Mouse (Mus musculus): ENCODE data around the gene Extl1.

Extl1 gene

DNA sequence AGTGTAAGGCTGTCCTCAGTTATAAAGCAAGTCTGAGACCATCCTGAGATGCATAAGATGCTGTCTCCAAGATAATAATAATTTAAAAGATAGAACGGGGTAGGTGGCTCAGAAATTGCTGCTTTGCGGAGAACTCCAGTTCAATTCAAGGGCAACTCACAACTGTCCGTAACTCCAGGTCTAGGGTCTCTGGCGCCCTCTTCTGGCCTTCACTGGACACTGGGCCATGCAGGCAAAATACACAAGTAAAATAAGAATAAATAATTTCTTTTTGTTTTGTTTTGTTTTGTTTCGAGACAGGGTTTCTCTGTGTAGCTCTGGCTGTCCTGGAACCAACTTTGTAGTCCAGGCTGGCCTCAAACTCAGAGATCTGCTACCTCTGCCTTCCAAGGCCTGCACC is 4.7 kb upstream of the Extl1 start:
- DNase-seq (ENCODE audit: low spot score): no peak

DNA sequence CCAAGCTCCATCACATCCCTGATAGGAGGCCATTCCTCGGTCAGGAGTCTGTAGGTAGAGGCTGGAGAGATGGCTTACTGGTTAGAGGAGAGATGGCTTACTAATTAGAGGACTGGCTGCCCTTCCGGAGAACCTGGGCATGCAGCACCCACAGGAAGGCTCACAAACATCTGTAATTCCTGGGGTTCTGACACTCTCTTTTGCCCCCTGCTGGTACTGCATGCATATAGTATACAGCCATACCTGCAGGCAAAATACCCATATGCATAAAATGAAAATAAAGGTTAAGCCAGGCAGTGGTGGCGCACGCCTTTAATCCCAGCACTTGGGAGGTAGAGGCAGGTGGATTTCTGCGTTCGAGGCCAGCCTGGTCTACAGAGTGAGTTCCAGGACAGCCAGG is 3.6 kb upstream of the Extl1 start:
- DNase-seq (ENCODE audit: low spot score): no peak

DNA sequence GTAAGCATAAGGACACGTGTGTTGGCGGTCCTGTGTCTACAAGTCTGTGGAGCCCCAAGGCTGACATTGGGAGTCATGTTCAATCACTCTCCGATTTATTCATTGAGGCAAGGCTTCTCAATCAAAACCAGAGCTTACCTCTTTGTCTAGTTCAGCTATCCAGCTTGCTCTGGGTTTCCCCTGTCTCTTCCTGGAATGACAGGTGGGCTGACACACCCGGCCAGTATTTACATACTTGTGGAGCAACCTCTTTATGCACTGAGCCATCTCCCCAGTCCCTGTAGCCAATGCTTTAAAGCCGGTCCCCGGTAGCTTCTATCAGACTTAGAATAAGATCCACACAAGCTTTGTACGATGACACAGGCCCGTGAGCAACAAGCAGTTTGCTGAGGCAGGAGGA is 4.1 kb downstream of the Extl1 start:
- DNase-seq (ENCODE audit: low spot score): no peak

DNA sequence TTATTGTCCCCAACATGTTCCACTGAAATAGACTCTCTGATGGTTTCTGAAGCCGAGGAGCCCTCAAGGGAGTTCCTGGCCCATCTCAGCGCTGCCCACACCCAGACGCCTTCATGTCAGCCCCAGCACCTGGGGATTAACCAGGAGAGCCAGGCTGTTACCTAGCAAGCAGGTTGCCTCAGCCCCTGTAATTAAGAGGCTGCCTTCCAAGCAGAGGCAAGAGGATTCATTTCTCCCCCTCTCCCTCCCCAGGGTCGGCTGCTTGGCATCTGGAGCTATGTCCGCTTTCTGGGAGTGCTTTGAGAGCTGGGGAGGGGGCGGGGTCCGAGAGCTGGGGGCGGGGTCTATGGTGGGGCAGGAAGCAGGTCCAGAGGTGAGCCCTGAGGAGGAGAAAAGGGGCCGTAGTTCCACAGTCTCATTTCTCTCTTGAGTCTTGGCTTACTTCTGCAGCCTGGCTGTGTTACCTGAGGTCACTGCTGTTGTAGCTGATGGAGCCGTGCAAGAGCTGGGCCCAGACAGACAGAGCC is 5.5 kb downstream of the Extl1 start:
- DNase-seq (ENCODE audit: low spot score): no peak

DNA sequence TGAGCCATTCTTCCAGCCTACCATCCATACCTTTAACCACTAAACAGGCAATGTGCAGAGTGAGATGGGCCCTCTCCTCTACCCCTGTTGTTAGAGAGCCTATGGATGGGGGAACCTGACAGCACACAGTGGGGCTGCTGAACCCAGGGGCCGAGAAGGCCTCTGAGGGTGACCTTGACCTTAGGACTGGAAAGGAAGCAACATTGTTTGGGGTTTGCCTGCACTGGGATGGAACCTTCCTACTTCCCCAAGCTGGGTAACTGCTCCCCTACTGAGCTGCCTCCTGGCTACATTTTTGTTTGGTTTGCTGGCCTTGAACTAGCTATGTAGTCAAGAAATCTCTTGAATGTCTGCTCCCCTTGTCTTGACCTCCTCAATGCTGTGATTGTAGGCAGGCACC is 9.3 kb downstream of the Extl1 start:
- no peak for DNase-seq (ENCODE audit: low spot score)

DNA sequence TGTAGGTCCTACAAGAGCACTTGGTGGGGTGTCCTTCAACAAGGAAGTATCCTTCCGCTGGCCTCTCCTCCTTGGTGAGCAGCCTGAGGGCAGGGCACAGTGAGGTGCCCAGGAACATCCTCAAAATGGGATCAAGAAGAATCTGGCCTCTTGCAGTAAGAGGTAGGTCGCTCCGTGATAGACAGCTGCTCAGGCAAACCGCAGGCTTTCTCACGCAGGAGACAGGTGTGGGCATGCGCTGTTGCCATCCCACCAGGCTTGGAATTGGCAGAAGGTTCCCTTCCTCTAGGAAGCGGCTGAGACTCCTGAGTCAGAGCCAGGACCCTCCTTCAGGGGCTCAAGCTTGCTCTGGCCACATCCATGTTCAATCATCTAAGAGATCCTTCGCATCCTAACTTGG is 10.4 kb downstream of the Extl1 start:
- no peak for DNase-seq (ENCODE audit: low spot score)

DNA sequence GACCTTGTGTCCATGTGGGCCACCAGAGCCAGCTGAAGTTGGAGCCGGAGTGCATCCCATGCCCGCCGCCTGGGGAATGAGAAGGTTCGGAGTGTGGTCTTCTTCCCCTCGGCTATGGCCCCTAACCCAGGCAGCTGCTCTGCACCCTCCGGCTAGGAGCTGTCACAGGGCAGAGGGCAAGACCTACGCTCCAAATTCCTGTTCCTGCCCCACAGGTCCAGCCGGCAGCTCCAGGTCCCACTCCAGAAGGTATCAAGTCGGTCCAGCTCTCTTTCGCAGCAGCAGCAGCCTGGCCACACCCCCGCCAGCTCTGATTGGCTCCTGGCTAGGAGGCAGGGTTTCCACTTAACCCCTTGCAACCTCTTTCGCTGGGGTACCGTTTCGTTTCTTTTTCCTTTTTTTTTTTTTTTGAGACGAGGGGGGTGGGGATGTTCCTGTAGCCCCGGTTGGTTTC is 11.3 kb downstream of the Extl1 start:
- peak; percentile 74 for DNase-seq (ENCODE audit: low spot score)

DNA sequence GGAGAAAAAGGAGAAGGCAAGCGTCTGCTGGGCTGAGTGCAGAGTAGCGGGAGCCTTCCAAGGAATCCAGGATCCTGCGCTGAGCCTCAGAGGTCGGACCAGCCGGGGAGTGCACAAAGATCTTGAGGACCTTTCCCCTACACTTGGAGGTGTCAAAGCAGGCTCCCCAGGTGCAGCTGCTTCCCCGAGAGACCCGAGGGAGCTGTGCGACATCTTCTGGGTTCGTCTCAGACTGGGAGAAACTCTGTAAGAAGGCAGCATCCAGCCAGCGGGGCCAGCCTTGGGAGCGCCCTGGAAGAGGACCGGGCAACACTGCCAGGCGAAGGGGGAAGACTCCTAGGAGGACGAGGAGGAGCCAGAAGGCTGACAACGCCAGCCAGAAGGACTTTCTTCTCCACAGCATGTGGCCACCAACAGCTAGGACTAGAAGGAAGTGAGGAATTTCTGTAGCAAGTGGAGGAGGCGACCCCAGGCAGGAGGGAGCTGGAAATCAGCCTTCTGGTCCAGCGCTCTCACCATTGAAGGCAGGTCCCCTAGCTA is 12.3 kb downstream of the Extl1 start:
- no peak for DNase-seq (ENCODE audit: low spot score)

DNA sequence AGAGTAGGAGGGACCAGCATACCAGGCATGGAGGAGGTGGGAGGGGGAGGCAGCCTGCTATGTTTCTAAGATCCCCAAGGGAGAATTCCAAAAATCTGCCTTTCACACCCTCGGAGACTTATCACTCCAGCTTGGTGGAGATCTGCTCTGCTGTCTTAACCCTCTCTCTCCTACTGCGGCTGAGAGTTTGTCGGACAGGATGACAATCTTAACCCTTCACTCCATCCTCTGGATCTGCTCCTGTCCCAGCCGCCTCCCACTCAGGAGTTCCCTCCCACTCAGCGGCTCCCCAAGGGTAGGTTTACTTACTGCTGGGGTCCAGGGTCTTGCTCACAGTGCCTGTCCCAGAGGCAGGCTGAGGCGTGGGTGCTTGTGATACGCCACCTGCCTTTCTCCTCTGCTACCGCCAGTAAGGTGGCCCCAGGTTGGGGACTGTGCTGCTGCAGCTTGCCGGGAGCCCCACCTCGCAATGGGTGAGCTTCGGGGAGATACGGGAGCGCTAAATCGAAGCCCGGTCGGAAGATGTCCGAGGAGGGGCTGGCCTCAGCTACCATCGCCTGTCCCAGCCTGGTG is 12.9 kb downstream of the Extl1 start:
- peak; percentile 66 for DNase-seq (ENCODE audit: low spot score)

DNA sequence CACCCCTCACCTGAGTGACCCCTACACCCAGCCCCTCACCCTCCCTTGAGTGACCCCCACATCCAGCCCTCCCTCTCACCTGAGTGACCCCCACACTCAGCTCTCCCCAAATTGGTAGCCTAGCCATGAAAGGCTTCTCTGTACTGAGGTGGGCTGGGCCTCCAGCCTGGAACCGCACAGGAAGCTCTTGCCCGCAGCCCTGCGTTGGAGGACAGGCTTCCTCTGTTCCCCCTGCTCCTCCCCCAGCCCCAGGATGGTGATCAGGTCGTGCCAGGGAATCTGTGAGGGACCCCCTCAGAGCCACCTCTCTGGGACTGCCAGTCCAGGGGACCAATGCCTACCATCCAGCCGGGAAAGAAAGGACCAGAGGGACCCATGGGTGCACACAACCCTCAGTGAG is 18.4 kb downstream of the Extl1 start:
- no peak for DNase-seq (ENCODE audit: low spot score)

DNA sequence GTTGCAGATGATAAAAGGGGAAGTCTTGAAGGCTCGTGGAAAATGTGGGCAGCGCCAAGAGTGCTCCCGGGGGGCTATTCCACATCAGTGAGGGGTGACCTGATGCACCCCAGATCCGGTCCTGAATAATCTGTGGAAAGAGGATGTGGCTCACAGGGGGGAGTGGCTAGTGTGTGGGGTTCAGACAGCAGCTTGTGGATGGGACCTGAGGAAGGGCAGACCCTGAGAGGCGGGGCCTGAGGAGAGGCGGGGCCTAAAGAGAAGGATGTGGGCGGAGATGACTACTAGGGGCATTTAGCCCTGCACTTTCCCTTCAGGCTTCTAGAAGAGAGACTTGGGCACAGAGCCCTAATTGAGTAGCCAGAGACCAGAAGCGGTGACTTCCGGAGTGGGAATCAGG is 21.1 kb downstream of the Extl1 start:
- DNase-seq (ENCODE audit: low spot score): no peak

DNA sequence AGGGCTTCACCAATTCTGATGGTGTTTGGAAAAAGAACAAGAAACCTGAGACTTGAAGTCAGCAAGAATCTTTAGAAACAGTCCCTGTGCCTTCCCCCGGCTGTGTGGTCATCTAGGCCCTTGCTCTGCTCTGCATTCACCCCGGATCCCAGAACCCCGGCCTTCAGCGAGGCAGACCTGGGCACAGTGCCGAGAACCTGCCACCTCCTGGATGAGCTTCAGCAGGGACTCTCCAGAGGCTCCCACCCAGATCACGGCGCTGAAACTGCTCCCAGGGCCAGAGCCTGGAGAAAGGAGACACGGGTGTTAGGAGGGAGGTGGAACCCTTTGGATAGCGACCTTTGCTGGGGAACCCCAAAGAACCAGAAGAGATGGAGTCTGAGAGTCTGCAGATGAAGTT is 21.5 kb downstream of the Extl1 start:
- DNase-seq (ENCODE audit: low spot score): no peak

DNA sequence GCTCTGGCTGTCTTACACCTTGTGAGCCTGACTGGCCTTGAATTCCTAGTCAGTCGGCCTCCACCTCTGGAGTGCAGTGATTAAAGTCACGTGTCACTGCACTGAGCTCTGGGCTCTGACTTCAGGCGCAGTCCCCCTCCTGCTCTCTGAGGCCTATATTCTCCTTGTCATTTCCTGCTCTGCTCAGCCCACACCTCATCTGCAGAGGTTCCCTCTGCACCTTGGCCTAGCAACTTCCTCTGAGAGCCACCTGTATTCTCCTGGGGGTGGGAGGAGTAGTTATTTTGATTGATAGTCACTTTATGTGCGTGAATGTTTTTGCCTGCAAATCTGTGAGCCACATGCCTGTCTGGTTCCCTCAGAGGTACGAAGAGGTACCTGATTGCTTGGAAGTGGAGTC is 22.4 kb downstream of the Extl1 start:
- DNase-seq (ENCODE audit: low spot score): no peak

DNA sequence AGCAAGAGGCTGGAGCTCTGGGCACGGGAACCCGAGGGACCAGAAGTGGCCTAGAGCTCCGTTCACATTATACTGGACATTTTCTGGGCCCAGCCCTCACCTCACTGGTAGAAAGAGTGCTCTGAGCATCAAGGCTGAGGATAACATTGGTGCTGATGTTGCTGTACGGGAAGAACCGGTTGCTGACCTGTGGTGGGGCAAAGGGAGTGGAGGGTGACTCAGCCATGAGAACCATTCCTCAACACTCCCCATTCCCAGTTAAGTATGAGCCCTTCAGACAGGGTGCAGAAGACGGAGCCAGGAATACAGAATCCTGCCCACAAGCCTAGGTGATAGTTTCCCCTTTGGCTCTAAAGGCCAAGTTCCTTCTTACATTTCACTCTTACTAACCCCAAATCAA is 24.0 kb downstream of the Extl1 start:
- DNase-seq (ENCODE audit: low spot score): no peak

DNA sequence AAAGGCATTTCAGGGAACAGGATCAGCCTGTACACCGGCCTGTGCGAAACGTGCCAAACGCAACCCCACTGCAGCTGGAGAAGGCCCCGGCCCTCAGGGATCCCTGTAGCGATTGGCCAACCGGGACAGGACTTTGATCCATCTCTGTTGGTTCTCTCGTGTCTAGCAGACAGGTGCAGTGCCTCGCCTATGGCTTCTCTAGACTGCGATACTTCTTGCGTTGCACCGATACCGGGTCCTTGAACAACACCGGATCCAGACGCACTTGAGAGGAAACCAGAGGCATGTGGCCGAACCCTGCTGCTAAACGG is 26.2 kb downstream of the Extl1 start:
- no peak for DNase-seq (ENCODE audit: low spot score)

DNA sequence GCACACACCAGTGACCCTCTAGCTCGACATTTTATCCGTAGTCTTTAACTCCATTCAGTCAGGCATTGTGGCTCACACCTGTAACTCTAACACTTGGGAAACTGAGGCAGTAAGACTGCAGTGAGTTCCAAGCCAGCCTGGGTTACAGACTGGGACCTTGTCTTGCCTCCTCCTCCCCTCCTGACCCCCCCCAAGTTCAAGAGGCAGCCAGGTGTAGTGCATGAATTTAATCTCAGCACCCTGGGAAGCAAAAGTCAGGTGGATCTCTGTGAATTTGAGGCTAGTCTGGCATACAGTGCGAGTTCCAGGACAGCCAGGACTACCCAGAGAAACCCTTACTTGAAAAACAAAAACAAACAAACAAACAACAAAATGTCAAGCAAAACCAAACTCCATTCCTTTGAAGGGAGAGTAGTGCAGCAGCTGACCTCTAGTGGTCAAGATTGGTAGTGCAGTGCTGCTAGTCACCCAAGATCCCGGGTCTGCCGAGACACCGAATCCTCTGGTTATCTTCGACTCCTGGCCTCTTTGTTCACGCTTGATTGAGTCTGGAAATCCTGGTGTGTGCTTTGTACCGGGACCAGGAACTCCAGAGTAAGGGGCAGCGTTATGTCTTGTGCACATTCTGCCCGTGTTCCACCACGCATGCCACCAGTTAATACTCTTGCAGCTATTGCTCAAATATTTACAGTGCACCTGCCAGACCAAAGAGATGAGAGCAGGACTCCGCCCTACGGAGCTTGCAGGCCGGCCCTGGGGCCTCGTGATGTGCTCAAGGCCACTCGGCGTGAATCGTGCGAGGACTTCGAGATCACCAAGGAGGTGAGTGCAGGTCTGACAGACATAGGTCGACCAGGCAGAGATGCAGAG is 26.8 kb downstream of the Extl1 start:
- no peak for DNase-seq (ENCODE audit: low spot score)

DNA sequence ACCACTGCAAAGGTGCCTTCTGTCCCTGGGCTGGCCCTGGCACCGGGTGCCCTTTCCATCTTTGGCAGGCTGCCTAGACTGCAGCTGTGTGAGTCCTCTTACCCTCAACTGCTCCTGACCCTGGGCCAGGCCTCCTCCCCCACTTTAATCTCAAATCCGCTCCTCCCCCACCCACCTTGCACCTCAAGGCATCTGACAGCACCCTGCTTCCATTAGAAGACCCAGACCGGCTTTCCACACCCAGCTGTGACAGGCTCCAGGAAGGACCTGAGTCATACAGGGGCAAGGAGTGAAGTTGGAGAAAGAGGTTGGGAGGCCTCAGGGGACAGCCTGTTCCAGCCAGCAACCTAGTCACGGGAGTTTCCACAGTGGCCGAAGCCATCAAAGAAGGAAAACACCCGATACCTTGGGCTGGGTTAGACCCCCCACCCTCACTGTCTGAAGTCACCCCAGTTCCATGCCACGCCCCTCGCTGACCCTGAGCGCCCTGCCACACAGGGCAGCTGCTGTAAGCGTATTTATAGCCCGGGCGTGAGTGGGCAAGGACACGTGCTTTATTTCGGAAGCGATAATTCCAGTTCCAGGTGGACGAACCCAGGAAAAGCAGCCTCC is 27.7 kb downstream of the Extl1 start:
- no peak for DNase-seq (ENCODE audit: low spot score)

DNA sequence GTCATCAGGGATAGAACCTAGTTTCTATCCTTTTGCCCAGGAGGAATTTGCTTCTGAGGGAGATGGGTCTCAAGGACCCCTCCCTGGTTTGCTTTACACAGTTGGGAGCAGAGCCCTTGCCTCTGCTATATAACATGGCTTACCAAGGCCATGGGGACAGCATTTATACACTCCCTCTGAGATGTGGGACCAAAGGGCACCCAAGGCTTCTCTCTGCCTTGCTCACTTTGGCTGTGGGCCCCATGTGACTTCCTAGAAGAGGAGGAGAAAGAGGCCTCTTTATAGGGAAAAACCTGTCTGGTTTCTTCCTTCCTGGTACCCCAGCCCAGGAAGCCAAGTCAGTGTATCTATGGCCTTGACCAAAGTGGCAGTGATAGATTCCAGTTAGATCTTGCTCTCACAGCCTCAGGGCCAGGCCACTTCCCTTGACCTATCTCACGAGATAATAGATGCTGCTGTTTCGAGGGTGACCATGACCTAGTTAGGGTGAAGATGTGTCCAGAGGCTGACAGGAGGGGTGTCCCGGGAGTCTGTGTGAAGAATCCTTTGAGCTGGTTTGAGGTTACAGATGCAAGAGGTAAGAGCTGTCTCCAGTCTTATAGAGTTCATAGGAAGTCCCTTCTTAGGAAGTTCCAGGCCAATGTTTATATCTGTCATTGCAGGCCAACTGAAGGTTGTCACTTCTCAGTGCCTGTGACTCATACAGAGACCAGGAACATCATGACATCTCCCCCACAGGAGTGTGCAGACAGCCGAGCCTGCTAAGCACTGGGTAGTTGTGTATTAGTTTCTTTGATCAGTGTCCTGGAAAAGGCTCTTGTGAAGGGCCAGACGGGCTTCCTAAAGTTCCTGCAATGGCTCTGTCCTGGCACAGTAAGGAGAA is 29.9 kb downstream of the Extl1 start:
- no peak for DNase-seq (ENCODE audit: low spot score)

DNA sequence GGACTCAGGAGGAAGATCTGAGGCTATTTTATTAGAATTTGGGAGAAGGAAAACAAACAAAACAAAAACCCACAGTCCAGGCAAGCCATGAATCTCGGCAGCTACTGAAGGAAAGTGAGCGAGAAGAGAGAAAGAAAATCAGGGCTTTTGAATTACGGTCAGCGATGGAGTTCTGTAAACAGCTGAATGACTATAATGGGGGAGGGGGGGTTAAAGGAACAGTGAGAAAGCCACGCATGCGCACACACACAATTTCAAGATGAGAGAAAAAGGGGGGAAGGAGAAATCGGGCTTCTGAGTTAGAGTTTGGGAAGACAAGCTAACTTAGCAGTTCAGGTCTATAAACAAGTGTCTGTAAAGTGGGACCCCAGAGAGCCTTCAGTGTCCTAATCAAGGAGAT is 30.7 kb downstream of the Extl1 start:
- DNase-seq (ENCODE audit: low spot score): no peak

DNA sequence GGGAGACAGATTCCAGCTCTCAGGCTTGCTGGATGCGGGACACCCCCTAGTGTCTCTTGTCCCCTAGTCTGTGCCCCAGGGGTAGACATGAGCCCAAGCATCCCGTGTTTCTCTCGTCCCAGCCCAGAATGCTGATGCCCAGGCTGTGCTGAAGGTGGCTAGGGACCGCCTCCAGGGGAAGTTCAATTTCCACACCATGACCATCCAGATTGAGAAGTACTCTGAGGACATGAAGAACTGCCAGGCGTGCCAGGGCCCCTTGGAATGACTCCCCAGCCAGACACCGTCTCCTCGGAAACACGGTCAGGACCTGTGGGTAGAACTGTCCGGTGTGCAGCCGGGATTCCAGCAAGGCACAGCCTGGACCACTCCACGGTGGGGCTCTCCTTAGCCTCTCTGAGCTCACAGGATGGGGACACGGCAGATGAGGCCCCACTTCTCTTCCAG is 31.4 kb downstream of the Extl1 start:
- no peak for DNase-seq (ENCODE audit: low spot score)

DNA sequence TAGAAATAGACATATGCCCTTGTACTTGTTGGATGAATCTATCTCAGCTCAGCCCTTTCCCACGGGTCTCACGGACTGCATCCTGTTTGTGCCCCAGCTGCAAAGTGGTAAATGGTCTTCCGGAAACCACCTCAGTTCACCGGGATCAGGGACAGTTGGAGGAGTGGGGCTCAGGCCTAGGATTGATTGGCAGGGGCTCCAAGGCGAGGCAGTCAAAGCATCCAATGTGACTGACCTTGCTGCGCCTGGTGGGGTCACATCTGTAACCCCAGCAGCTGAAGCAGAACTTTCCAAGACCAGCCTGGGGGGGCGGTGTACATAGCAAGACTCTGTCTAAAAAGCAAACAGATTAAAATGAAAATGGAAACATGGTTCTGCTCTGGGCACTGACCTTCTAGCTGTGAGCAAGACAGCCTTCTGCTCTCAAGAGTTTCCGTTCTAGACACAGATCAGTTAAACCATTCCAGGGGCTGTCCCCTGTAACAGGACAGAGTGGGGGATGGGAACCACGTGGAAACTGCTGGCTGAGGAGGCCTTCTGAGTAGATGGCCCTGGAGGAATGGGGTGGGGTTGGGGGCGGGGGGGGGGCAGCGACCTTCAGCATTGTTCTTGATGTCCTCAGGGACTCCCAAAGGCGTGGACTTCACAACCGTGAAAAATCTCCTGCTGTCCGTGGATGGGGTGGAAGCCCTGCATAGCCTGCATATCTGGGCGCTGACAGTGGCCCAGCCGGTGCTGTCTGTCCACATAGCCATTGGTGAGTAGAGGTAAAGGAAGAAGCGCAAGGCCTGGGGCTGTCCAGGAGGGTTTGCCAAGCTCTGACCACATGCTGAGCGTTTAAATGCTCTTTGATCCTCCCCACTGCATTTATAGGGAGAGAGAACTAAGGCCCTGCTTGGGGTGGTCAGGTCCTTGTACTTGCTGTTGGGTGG is 32.1 kb downstream of the Extl1 start:
- no peak for DNase-seq (ENCODE audit: low spot score)
